Mouse (Mus musculus) E14TG2a.4 (cell line): ENCODE measurements around the gene Tango6.

Source experiments
- CTCF ChIP-seq: conservative IDR thresholded peaks from 2 replicates; pipeline ENCODE4 v1.5.1; 2014; ENCODE audit warnings: low read length
- NANOG ChIP-seq: IDR thresholded peaks from 2 replicates; pipeline ENCODE4 v1.6.1; 2014; ENCODE audit warnings: borderline replicate concordance, low read length, mixed read lengths
- POU5F1 ChIP-seq: IDR thresholded peaks from 2 replicates; pipeline ENCODE4 v1.6.1; 2014; ENCODE audit warnings: low read length, borderline replicate concordance

GRCm38 (mm10) chr8:106640212-106640611 is 42.7 kb upstream of the Tango6 start:
- TF ChIP-seq POU5F1, result no peak
- TF ChIP-seq CTCF, result no peak
- no peak for TF ChIP-seq NANOG
